Mouse (Mus musculus): ENCODE data around the gene Fkbp3. TPM values are rescaled to one million over a fixed set of nuclear protein-coding genes. Genes with fewer than 3 reads are reported as not detected.
"Not testable (repeated sequence)": the region's sequence is repeated elsewhere in the genome, so short reads cannot be mapped to it uniquely, and the experiment has no call there.

Fkbp3 gene
- polyA plus RNA-seq (2014; fragmentation: Nextera tagmentation; extraction: Ambion mirVana) = 625 and 636 TPM in 2 replicates

GRCm38 (mm10) chr12:65073611-65074178 lies at the start of gene Fkbp3:
TSS of gene Fkbp3 (minus strand) at chr12:65074007.
- whole genome bisulfite sequencing = under 1% methylated on average over 44 of the region's 49 CpGs
- Histone ChIP-seq H3K4me1 (ENCODE audit: control insufficient read depth, insufficient read depth, low read length) (peaks cover 6% of the 10 kb centered on the region), H3K4me3 (ENCODE audit: low read depth, low read length) (peak within 1 kb of the TSS; percentile 86), H3K9ac (ENCODE audit: low read length) (peak within 1 kb of the TSS; percentile 94), H3K36me3 (ENCODE audit: control insufficient read depth, insufficient read depth, low read length) (peaks cover under 1% of the 10 kb centered on the region; the same call in 1 of the 2 replicates), H3K27me3 (ENCODE audit: control insufficient read depth, insufficient read depth, low read length) (no peaks in the 10 kb centered on the region), H3K27ac (ENCODE audit: low read depth, low read length) (peak within 1 kb of the TSS; percentile 80), H3K4me2 (ENCODE audit: low read depth) (peak within 1 kb of the TSS; percentile 79), H3K9me3 (ENCODE audit: control insufficient read depth, low read length) (no peaks in the 10 kb centered on the region)
- peak; percentile 99 for ATAC-seq (ENCODE audit: insufficient read depth, low FRiP score, low TSS enrichment)
- DNase-seq (ENCODE audit: low spot score) = peak; percentile 100

GRCm38 (mm10) chr12:65119451-65119850 lies 45.6 kb upstream of the Fkbp3 start:
- DNase-seq (ENCODE audit: low spot score) = no peak
- Histone ChIP-seq H3K27ac (ENCODE audit: low read depth, low read length) (no peak overlapping the region), H3K4me1 (ENCODE audit: control insufficient read depth, insufficient read depth, low read length) (no peaks in the 10 kb centered on the region), H3K9ac (ENCODE audit: low read length) (no peak overlapping the region), H3K4me3 (ENCODE audit: low read depth, low read length) (no peak overlapping the region), H3K27me3 (ENCODE audit: control insufficient read depth, insufficient read depth, low read length) (no peaks in the 10 kb centered on the region), H3K9me3 (ENCODE audit: control insufficient read depth, low read length) (no peaks in the 10 kb centered on the region), H3K36me3 (ENCODE audit: control insufficient read depth, insufficient read depth, low read length) (peaks cover 8% of the 10 kb centered on the region), H3K4me2 (ENCODE audit: low read depth) (no peak overlapping the region)
- ATAC-seq (ENCODE audit: insufficient read depth, low FRiP score, low TSS enrichment) = no peak
- WGBS = 92% methylated on average over 5 of the region's 5 CpGs

- Histone ChIP-seq H3K27me3 (ENCODE audit: control insufficient read depth, insufficient read depth, low read length) (no peaks in the 10 kb centered on the region), H3K4me3 (ENCODE audit: low read depth, low read length) (no peak overlapping the region), H3K9ac (ENCODE audit: low read length) (no peak overlapping the region), H3K4me2 (ENCODE audit: low read depth) (no peak overlapping the region), H3K36me3 (ENCODE audit: control insufficient read depth, insufficient read depth, low read length) (peaks cover 8% of the 10 kb centered on the region), H3K27ac (ENCODE audit: low read depth, low read length) (no peak overlapping the region), H3K9me3 (ENCODE audit: control insufficient read depth, low read length) (no peaks in the 10 kb centered on the region), H3K4me1 (ENCODE audit: control insufficient read depth, insufficient read depth, low read length) (no peaks in the 10 kb centered on the region)
- DNase-seq (ENCODE audit: low spot score) = no peak
- WGBS = 88% methylated on average over 7 of the region's 7 CpGs
- ATAC-seq (ENCODE audit: insufficient read depth, low FRiP score, low TSS enrichment) = no peak
These were observed 45.2 kb upstream of the Fkbp3 start for GRCm38 (mm10) chr12:65118968-65119367.

GRCm38 (mm10) chr12:65114978-65115377 lies 41.2 kb upstream of the Fkbp3 start:
- not testable (repeated sequence) for H3K4me3 ChIP-seq (ENCODE audit: low read depth, low read length); H3K9ac ChIP-seq (ENCODE audit: low read length); DNase-seq (ENCODE audit: low spot score); H3K27ac ChIP-seq (ENCODE audit: low read depth, low read length); ATAC-seq (ENCODE audit: insufficient read depth, low FRiP score, low TSS enrichment); H3K27me3 ChIP-seq (ENCODE audit: control insufficient read depth, insufficient read depth, low read length); H3K4me1 ChIP-seq (ENCODE audit: control insufficient read depth, insufficient read depth, low read length); H3K9me3 ChIP-seq (ENCODE audit: control insufficient read depth, low read length); H3K4me2 ChIP-seq (ENCODE audit: low read depth)
- 92% methylated on average over 3 of the region's 3 CpGs for WGBS
- peaks cover 11% of the 10 kb centered on the region for H3K36me3 ChIP-seq (ENCODE audit: control insufficient read depth, insufficient read depth, low read length)

- peaks cover 9% of the 10 kb centered on the region for H3K36me3 ChIP-seq (ENCODE audit: control insufficient read depth, insufficient read depth, low read length)
- 87% methylated on average over 4 of the region's 4 CpGs for WGBS
- DNase-seq (ENCODE audit: low spot score) = no peak
These were observed 40.1 kb upstream of the Fkbp3 start for GRCm38 (mm10) chr12:65113925-65114324.

GRCm38 (mm10) chr12:65112811-65113210 lies 39.0 kb upstream of the Fkbp3 start:
- DNase-seq (ENCODE audit: low spot score) = no peak
- H3K4me3 ChIP-seq (ENCODE audit: low read depth, low read length) = no peak overlapping the region
- no peaks in the 10 kb centered on the region for H3K4me1 ChIP-seq (ENCODE audit: control insufficient read depth, insufficient read depth, low read length)
- no peak overlapping the region for H3K4me2 ChIP-seq (ENCODE audit: low read depth)
- 97% methylated on average over 1 of the region's 1 CpGs for WGBS
- H3K36me3 ChIP-seq (ENCODE audit: control insufficient read depth, insufficient read depth, low read length) = peaks cover 9% of the 10 kb centered on the region
- H3K9ac ChIP-seq (ENCODE audit: low read length) = no peak overlapping the region
- no peaks in the 10 kb centered on the region for H3K9me3 ChIP-seq (ENCODE audit: control insufficient read depth, low read length)
- no peak overlapping the region for H3K27ac ChIP-seq (ENCODE audit: low read depth, low read length)
- H3K27me3 ChIP-seq (ENCODE audit: control insufficient read depth, insufficient read depth, low read length) = no peaks in the 10 kb centered on the region
- ATAC-seq (ENCODE audit: insufficient read depth, low FRiP score, low TSS enrichment) = no peak

More at GRCm38 (mm10) chr12:65113925-65114324, 40.1 kb upstream of the Fkbp3 start:
- H3K4me1 ChIP-seq (ENCODE audit: control insufficient read depth, insufficient read depth, low read length) = no peaks in the 10 kb centered on the region
- ATAC-seq (ENCODE audit: insufficient read depth, low FRiP score, low TSS enrichment) = no peak
- H3K27ac ChIP-seq (ENCODE audit: low read depth, low read length) = no peak overlapping the region
- H3K4me3 ChIP-seq (ENCODE audit: low read depth, low read length) = no peak overlapping the region
- H3K9me3 ChIP-seq (ENCODE audit: control insufficient read depth, low read length) = no peaks in the 10 kb centered on the region
- H3K9ac ChIP-seq (ENCODE audit: low read length) = no peak overlapping the region
- H3K4me2 ChIP-seq (ENCODE audit: low read depth) = no peak overlapping the region
- H3K27me3 ChIP-seq (ENCODE audit: control insufficient read depth, insufficient read depth, low read length) = no peaks in the 10 kb centered on the region

- Histone ChIP-seq H3K36me3 (ENCODE audit: control insufficient read depth, insufficient read depth, low read length) (peaks cover 6% of the 10 kb centered on the region; the same call in 1 of the 2 replicates), H3K4me2 (ENCODE audit: low read depth) (no peak overlapping the region), H3K27me3 (ENCODE audit: control insufficient read depth, insufficient read depth, low read length) (no peaks in the 10 kb centered on the region), H3K27ac (ENCODE audit: low read depth, low read length) (no peak overlapping the region), H3K9ac (ENCODE audit: low read length) (no peak overlapping the region), H3K9me3 (ENCODE audit: control insufficient read depth, low read length) (no peaks in the 10 kb centered on the region), H3K4me1 (ENCODE audit: control insufficient read depth, insufficient read depth, low read length) (no peaks in the 10 kb centered on the region), H3K4me3 (ENCODE audit: low read depth, low read length) (no peak overlapping the region)
- ATAC-seq (ENCODE audit: insufficient read depth, low FRiP score, low TSS enrichment) = no peak
- no peak for DNase-seq (ENCODE audit: low spot score)
- WGBS = 97% methylated on average over 3 of the region's 3 CpGs
These were observed 37.7 kb upstream of the Fkbp3 start for GRCm38 (mm10) chr12:65111503-65111902.

GRCm38 (mm10) chr12:65108746-65109145 lies 34.9 kb upstream of the Fkbp3 start:
- H3K27me3 ChIP-seq (ENCODE audit: control insufficient read depth, insufficient read depth, low read length) = no peaks in the 10 kb centered on the region
- H3K27ac ChIP-seq (ENCODE audit: low read depth, low read length) = no peak overlapping the region
- no peak overlapping the region for H3K9ac ChIP-seq (ENCODE audit: low read length)
- H3K4me2 ChIP-seq (ENCODE audit: low read depth) = no peak overlapping the region
- H3K4me3 ChIP-seq (ENCODE audit: low read depth, low read length) = no peak overlapping the region
- DNase-seq (ENCODE audit: low spot score) = no peak
- no peaks in the 10 kb centered on the region for H3K4me1 ChIP-seq (ENCODE audit: control insufficient read depth, insufficient read depth, low read length)
- WGBS = 85% methylated on average over 1 of the region's 1 CpGs
- peaks cover 5% of the 10 kb centered on the region; the same call in 1 of the 2 replicates for H3K36me3 ChIP-seq (ENCODE audit: control insufficient read depth, insufficient read depth, low read length)
- ATAC-seq (ENCODE audit: insufficient read depth, low FRiP score, low TSS enrichment) = no peak
- no peaks in the 10 kb centered on the region for H3K9me3 ChIP-seq (ENCODE audit: control insufficient read depth, low read length)

GRCm38 (mm10) chr12:65076906-65077305 lies 3.1 kb upstream of the Fkbp3 start:
- Histone ChIP-seq H3K4me1 (ENCODE audit: control insufficient read depth, insufficient read depth, low read length) (peaks cover 6% of the 10 kb centered on the region), H3K9ac (ENCODE audit: low read length) (no peak overlapping the region; the same call in 1 of the 2 replicates), H3K27me3 (ENCODE audit: control insufficient read depth, insufficient read depth, low read length) (no peaks in the 10 kb centered on the region), H3K4me2 (ENCODE audit: low read depth) (peak overlapping the region; percentile 79), H3K27ac (ENCODE audit: low read depth, low read length) (no peak overlapping the region), H3K4me3 (ENCODE audit: low read depth, low read length) (0 out of 2 replicates have a peak overlapping the region, but pooled peaks have one; percentile 10), H3K36me3 (ENCODE audit: control insufficient read depth, insufficient read depth, low read length) (no peaks in the 10 kb centered on the region; the same call in 1 of the 2 replicates), H3K9me3 (ENCODE audit: control insufficient read depth, low read length) (no peaks in the 10 kb centered on the region)
- DNase-seq (ENCODE audit: low spot score) (no peak), ATAC-seq (ENCODE audit: insufficient read depth, low FRiP score, low TSS enrichment) (no peak)
- WGBS = 88% methylated on average over 9 of the region's 9 CpGs
